Mouse (Mus musculus) monocyte, adult 2 months (primary cell): ENCODE results near the gene Sri.

ENCODE experiments used
- DNase-seq, 2 experiments: peaks; one replicate each; pipeline ENCODE4 v3.0.0; 2022; ENCODE audit warnings: low spot score in 2 of 2, low read depth in 1 of 2

The Sri gene

GRCm38 (mm10) chr5:8111691-8112090 lies 65.8 kb downstream of the Sri start:
- no peak for DNase-seq

GRCm38 (mm10) chr5:8112246-8112645 lies 66.4 kb downstream of the Sri start:
- DNase-seq, result no peak

GRCm38 (mm10) chr5:8116561-8117168 lies 70.8 kb downstream of the Sri start:
- no peak for DNase-seq
